Mouse (Mus musculus) brain, embryonic 14.5 days (tissue): ENCODE results near the gene Wwc2.

ENCODE experiments used
- CTCF ChIP-seq: fragments of 200-500 bp; IDR thresholded peaks from 2 replicates; pipeline ENCODE4 v1.5.1; 2012; ENCODE audit warnings: inconsistent platforms, mild to moderate bottlenecking, moderate library complexity, borderline replicate concordance; ENCODE audit not compliant: insufficient read depth, insufficient read length; ENCODE audit errors: extremely low read depth
- POLR2A ChIP-seq: fragments of 200-500 bp; IDR thresholded peaks from 2 replicates; pipeline ENCODE4 v1.6.1; 2012; ENCODE audit warnings: mild to moderate bottlenecking, inconsistent platforms, borderline replicate concordance; ENCODE audit not compliant: poor library complexity, insufficient read depth, insufficient read length, severe bottlenecking; ENCODE audit errors: extremely low read depth

- TF ChIP-seq CTCF = no peak
- no peak for TF ChIP-seq POLR2A
These were observed 42.8 kb downstream of the Wwc2 start for GRCm38 (mm10) chr8:47947672-47948618.
